Mouse (Mus musculus) MEL (cell line): ENCODE data around the gene Rcor1.

Source experiments
- CTCF ChIP-seq, 3 experiments: IDR thresholded peaks in 2 of 3; conservative IDR thresholded peaks in 1 of 3; 2 replicates each; pipeline ENCODE4 v1.5.1; 2011 to 2012; ENCODE audit warnings: low read length in 3 of 3, low read depth in 2 of 3, mild to moderate bottlenecking in 2 of 3, improper control_type of control experiment in 1 of 3, inconsistent platforms in 1 of 3, mixed read lengths in 1 of 3, moderate library complexity in 1 of 3; ENCODE audit not compliant: control insufficient read depth in 1 of 3, insufficient read depth in 1 of 3, poor library complexity in 1 of 3, severe bottlenecking in 1 of 3
- EP300 ChIP-seq, 2 experiments: IDR thresholded peaks; 2 replicates each; pipeline ENCODE4 v1.6.1; 2011; ENCODE audit warnings: improper control_type of control experiment in 2 of 2, low read length in 2 of 2, low read depth in 1 of 2, mild to moderate bottlenecking in 1 of 2
- ETS1 ChIP-seq: IDR thresholded peaks from 2 replicates; pipeline ENCODE4 v1.6.1; 2012; ENCODE audit warnings: low read depth, mild to moderate bottlenecking, inconsistent platforms, low read length, improper control_type of control experiment, moderate library complexity
- GATA1 ChIP-seq: IDR thresholded peaks from 2 replicates; pipeline ENCODE4 v1.6.1; 2011; ENCODE audit warnings: low read depth, low read length, improper control_type of control experiment
- KAT2A ChIP-seq: conservative IDR thresholded peaks from 2 replicates; pipeline ENCODE4 v1.6.1; 2012; ENCODE audit warnings: low read depth, low read length, improper control_type of control experiment, inconsistent platforms
- POLR2A ChIP-seq, 2 experiments: IDR thresholded peaks; 2 replicates each; pipeline ENCODE4 v1.6.1; 2011 to 2012; ENCODE audit warnings: low read length in 2 of 2, mild to moderate bottlenecking in 2 of 2, control low read depth in 1 of 2, improper control_type of control experiment in 1 of 2, low read depth in 1 of 2, moderate library complexity in 1 of 2; ENCODE audit not compliant: control insufficient read depth in 1 of 2, insufficient read depth in 1 of 2, poor library complexity in 1 of 2
- SMC3 ChIP-seq: IDR thresholded peaks from 2 replicates; pipeline ENCODE4 v1.6.1; 2011; ENCODE audit warnings: low read depth, low read length, improper control_type of control experiment
- TBP ChIP-seq: IDR thresholded peaks from 2 replicates; pipeline ENCODE4 v1.8.0; 2011; ENCODE audit warnings: low read depth, low read length, improper control_type of control experiment
- ZKSCAN1 ChIP-seq: IDR thresholded peaks from 2 replicates; pipeline ENCODE4 v1.6.1; 2012; ENCODE audit warnings: low read depth, mild to moderate bottlenecking, inconsistent platforms, low read length, improper control_type of control experiment, moderate library complexity

GRCm38 (mm10) chr12:110998092-110998491 is 41.1 kb upstream of the Rcor1 start:
- TF ChIP-seq SMC3 (no peak), ETS1 (no peak), KAT2A (no peak), EP300 (IDR thresholded peaks at IDR 0.05; ENCODE audit: low read depth in 1 of 2, low read length in 2 of 2) (no peak), CTCF (IDR thresholded peaks at IDR 0.05 in 2 of 3, conservative IDR thresholded peaks at IDR 0.05 in 1 of 3; ENCODE audit: control insufficient read depth in 1 of 3, insufficient read depth in 1 of 3, low read depth in 2 of 3, low read length in 3 of 3, poor library complexity in 1 of 3, severe bottlenecking in 1 of 3) (no peak), ZKSCAN1 (no peak), POLR2A (IDR thresholded peaks at IDR 0.05; ENCODE audit: control insufficient read depth in 1 of 2, insufficient read depth in 1 of 2, low read depth in 1 of 2, low read length in 2 of 2, poor library complexity in 1 of 2) (no peak), GATA1 (no peak), TBP (no peak)
